Mouse (Mus musculus): ENCODE data around the gene Ipcef1. TPM values are rescaled to one million over a fixed set of nuclear protein-coding genes. Genes with fewer than 3 reads are reported as not detected.

Ipcef1 gene
- polyA plus RNA-seq, 2 experiments from 2014 or later, result 101 to 123 TPM

- no peak for ATAC-seq
Observed at GRCm38 (mm10) chr10:6967588-6968242, 84.6 kb downstream of the Ipcef1 start.

GRCm38 (mm10) chr10:6958791-6959190 lies 93.5 kb downstream of the Ipcef1 start:
- no peak for ATAC-seq

GRCm38 (mm10) chr10:6956357-6956756 lies 95.9 kb downstream of the Ipcef1 start:
- peak; percentile 56 for ATAC-seq

- peak; percentile 70 for ATAC-seq
Observed at GRCm38 (mm10) chr10:6954533-6954932, 97.7 kb downstream of the Ipcef1 start.

- ATAC-seq, result peak; percentile 13
Observed at GRCm38 (mm10) chr10:6953115-6953514, 99.2 kb downstream of the Ipcef1 start.

- ATAC-seq, result no peak
Observed at GRCm38 (mm10) chr10:6936671-6937425, 115.4 kb downstream of the Ipcef1 start.

GRCm38 (mm10) chr10:6934776-6935175 lies 117.5 kb downstream of the Ipcef1 start:
- no peak for ATAC-seq

- ATAC-seq, result no peak
Observed at GRCm38 (mm10) chr10:6930889-6931288, 121.4 kb downstream of the Ipcef1 start.

- no peak for ATAC-seq
Observed at GRCm38 (mm10) chr10:6930398-6930797, 121.9 kb downstream of the Ipcef1 start.

- ATAC-seq, result no peak
Observed at GRCm38 (mm10) chr10:6928905-6929304, 123.4 kb downstream of the Ipcef1 start.

- peak; percentile 49 for ATAC-seq
Observed at GRCm38 (mm10) chr10:6927600-6928223, 124.6 kb downstream of the Ipcef1 start.

GRCm38 (mm10) chr10:6926724-6927123 lies 125.6 kb downstream of the Ipcef1 start:
- no peak for ATAC-seq

- ATAC-seq, result no peak
Observed at GRCm38 (mm10) chr10:6916545-6917257, 135.6 kb downstream of the Ipcef1 start.

- ATAC-seq, result no peak
Observed at GRCm38 (mm10) chr10:6915991-6916390, 136.3 kb downstream of the Ipcef1 start.

GRCm38 (mm10) chr10:6909763-6910162 lies 142.5 kb downstream of the Ipcef1 start:
- ATAC-seq, result no peak

- ATAC-seq, result no peak
Observed at GRCm38 (mm10) chr10:6901819-6902393, 150.4 kb downstream of the Ipcef1 start.

GRCm38 (mm10) chr10:6900126-6900525 lies 152.2 kb downstream of the Ipcef1 start:
- ATAC-seq, result no peak

GRCm38 (mm10) chr10:6896659-6897303 lies 155.5 kb downstream of the Ipcef1 start:
- ATAC-seq, result no peak

- no peak for ATAC-seq
Observed at GRCm38 (mm10) chr10:6895796-6896195, 156.5 kb downstream of the Ipcef1 start.

- ATAC-seq, result no peak
Observed at GRCm38 (mm10) chr10:6890348-6891009, 161.8 kb downstream of the Ipcef1 start.

- no peak for ATAC-seq
Observed at GRCm38 (mm10) chr10:6889640-6890245, 162.5 kb downstream of the Ipcef1 start.
